ENCODE assay signal across 15 mouse cellular contexts in genomic region chr5:135695277-135695721, GRCm38 (mm10). TPM values are rescaled to one million over a fixed set of nuclear protein-coding genes. Genes with fewer than 3 reads are reported as not detected.
A peak's percentile ranks its signal among the peaks of the same experiment; 100 is the strongest.
DNase-seq lines count a peak whose midpoint lies in the region; ATAC-seq and TF ChIP-seq lines count a peak whose summit lies in the region.
"Had no signal": no experiment of that assay in that cellular context is flagged by ENCODE, and none has a peak within 500 bp of the region (broad histone marks: within the 10 kb centered on the region; RNA-seq: fewer than 3 reads in every experiment).

No protein-coding gene starts in this region.

- no peaks in the 10 kb centered on the region for H3K27me3 ChIP-seq in kidney, embryonic 16.5 days (ENCODE audit: insufficient read depth, low read length)
- H3K27me3 ChIP-seq in intestine, postnatal 0 days (replicated peaks; ENCODE audit: control insufficient read depth, insufficient read depth, low read length) = no peaks in the 10 kb centered on the region
- no peaks in the 10 kb centered on the region for H3K27me3 ChIP-seq in small intestine, adult 2 months (ENCODE audit: control insufficient read depth, insufficient read depth, low read length)
- H3K27me3 ChIP-seq: forebrain, embryonic 13.5 days; hindbrain, embryonic 12.5 days had no signal

- H3K9ac ChIP-seq in kidney, embryonic 16.5 days (replicated peaks; ENCODE audit: low read length) = no peak overlapping the region
- no peak overlapping the region for H3K9ac ChIP-seq in intestine, postnatal 0 days (ENCODE audit: low read depth, low read length)
- H3K9ac ChIP-seq: forebrain, embryonic 13.5 days; hindbrain, embryonic 12.5 days had no signal

- H3K4me2 ChIP-seq in kidney, embryonic 16.5 days (replicated peaks; ENCODE audit: low read depth, low read length) = no peak overlapping the region
- no peak overlapping the region for H3K4me2 ChIP-seq in intestine, postnatal 0 days (replicated peaks; ENCODE audit: low read depth)
- H3K4me2 ChIP-seq: forebrain, embryonic 13.5 days; hindbrain, embryonic 12.5 days had no signal

- ATAC-seq in kidney, embryonic 16.5 days (ENCODE audit: low FRiP score, low TSS enrichment) = no peak
- peak; percentile 87 for ATAC-seq in intestine, postnatal 0 days
- ATAC-seq: forebrain, embryonic 13.5 days had no signal

- H3K27ac ChIP-seq in kidney, embryonic 16.5 days (ENCODE audit: low read length) = no peak overlapping the region
- H3K27ac ChIP-seq in intestine, postnatal 0 days (ENCODE audit: low read depth, low read length) = no peak overlapping the region
- H3K27ac ChIP-seq in small intestine, adult 2 months (ENCODE audit: insufficient read depth, low read depth, low read length) = peak overlapping the region; percentile 25; the same call in 1 of the 2 replicates
- H3K27ac ChIP-seq: forebrain, embryonic 13.5 days; heart, adult 2 months; hindbrain, embryonic 12.5 days had no signal

- no peak for TF ChIP-seq CTCF in intestine, postnatal 0 days (IDR thresholded peaks at IDR 0.05; ENCODE audit: low read depth)
- TF ChIP-seq CTCF in small intestine, adult 2 months (IDR thresholded peaks at IDR 0.05; ENCODE audit: extremely low read depth, insufficient read length, insufficient replicate concordance, low read depth, low read length) = no peak

- TF ChIP-seq POLR2A in small intestine, adult 2 months (IDR thresholded peaks at IDR 0.05; ENCODE audit: low read depth, low read length) = no peak

- peaks cover 10% of the 10 kb centered on the region for H3K4me1 ChIP-seq in kidney, embryonic 16.5 days (ENCODE audit: insufficient read depth, low read length)
- H3K4me1 ChIP-seq in intestine, postnatal 0 days (replicated peaks; ENCODE audit: control insufficient read depth, insufficient read depth, low read length) = peaks cover 7% of the 10 kb centered on the region; the same call in 1 of the 2 replicates
- peaks cover 11% of the 10 kb centered on the region; the same call in 1 of the 2 replicates for H3K4me1 ChIP-seq in small intestine, adult 2 months (ENCODE audit: control insufficient read depth, insufficient read depth, insufficient read length, low read length)

- peaks cover 5% of the 10 kb centered on the region; the same call in 1 of the 2 replicates for H3K36me3 ChIP-seq in kidney, embryonic 16.5 days (ENCODE audit: insufficient read depth, low read length)
- peaks cover 3% of the 10 kb centered on the region for H3K36me3 ChIP-seq in intestine, postnatal 0 days (ENCODE audit: control insufficient read depth, insufficient read depth)
- H3K36me3 ChIP-seq in small intestine, adult 2 months (ENCODE audit: control insufficient read depth, insufficient read depth, low read length) = peaks cover 8% of the 10 kb centered on the region

- no peaks in the 10 kb centered on the region for H3K9me3 ChIP-seq in kidney, embryonic 16.5 days (ENCODE audit: low read length)
- H3K9me3 ChIP-seq in intestine, postnatal 0 days (ENCODE audit: control insufficient read depth) = no peaks in the 10 kb centered on the region
- H3K9me3 ChIP-seq: forebrain, embryonic 13.5 days; G1E; hindbrain, embryonic 12.5 days had no signal

- H3K4me3 ChIP-seq in kidney, embryonic 16.5 days (ENCODE audit: low read length) = no peak overlapping the region
- H3K4me3 ChIP-seq in intestine, postnatal 0 days (ENCODE audit: low read depth, low read length) = no peak overlapping the region
- H3K4me3 ChIP-seq in small intestine, adult 2 months (ENCODE audit: low read depth, low read length) = no peak overlapping the region
- H3K4me3 ChIP-seq: forebrain, embryonic 13.5 days; heart, adult 2 months; hindbrain, embryonic 12.5 days had no signal

- peak; percentile 40 for DNase-seq in kidney, adult 9 months
- DNase-seq in adipocyte (ENCODE audit: low spot score) = peak; percentile 53
- no peak for DNase-seq in testis, postnatal 10 days (ENCODE audit: low spot score)
- DNase-seq in cerebellum, postnatal 25 days = no peak
- DNase-seq: heart, adult 2 months; kidney, adult 18-20 months; layer of hippocampus, postnatal 36 days; right cerebral cortex, postnatal 14 days; thymus, adult 2 months had no signal

- WGBS in kidney, embryonic 16.5 days = 40% methylated on average over 7 of the region's 7 CpGs
- 52% methylated on average over 7 of the region's 7 CpGs for WGBS in intestine, postnatal 0 days
- 24% methylated on average over 7 of the region's 7 CpGs for WGBS in small intestine, adult 2 months

RNA-seq across cellular contexts. Expression of gene Por, which starts 25.5 kb away (rescaled TPM):
- polyA plus RNA-seq in kidney, embryonic 16.5 days (2015; fragmentation: Nextera tagmentation; extraction: Ambion mirVana) = 106 and 107 TPM in 2 replicates
- polyA plus RNA-seq in intestine, postnatal 0 days (2015; fragmentation: Nextera tagmentation; extraction: Ambion mirVana) = 82.3 and 91.7 TPM in 2 replicates
- 121 and 192 TPM in 2 replicates for polyA plus RNA-seq in small intestine, adult 2 months (2012; rRNA removed)

RNA-seq across cellular contexts. Expression of gene Tmem120a, which starts 48.9 kb away (rescaled TPM):
- polyA plus RNA-seq in kidney, embryonic 16.5 days (2015; fragmentation: Nextera tagmentation; extraction: Ambion mirVana) = 74.7 and 75.4 TPM in 2 replicates
- polyA plus RNA-seq in intestine, postnatal 0 days (2015; fragmentation: Nextera tagmentation; extraction: Ambion mirVana) = 127 and 132 TPM in 2 replicates
- 111 and 261 TPM in 2 replicates for polyA plus RNA-seq in small intestine, adult 2 months (2012; rRNA removed)

Comparison
In these comparisons a context has a peak if more than half of its experiments do, and no peak if none do; other contexts are left out.
1. DNase-seq: peak in kidney, adult 9 months (single experiment) and adipocyte (single experiment); none in testis, postnatal 10 days (single experiment) and cerebellum, postnatal 25 days (0 of 2).